ENCODE assay signal across 17 mouse cellular contexts in genomic region chr12:111516826-111517225, GRCm38 (mm10). TPM values are rescaled to one million over a fixed set of nuclear protein-coding genes. Genes with fewer than 3 reads are reported as not detected.
DNase-seq lines count a peak whose midpoint lies in the region; ATAC-seq lines count a peak whose summit lies in the region.
"Had no signal": no experiment of that assay in that cellular context is flagged by ENCODE, and none has a peak within 500 bp of the region (broad histone marks: within the 10 kb centered on the region; RNA-seq: fewer than 3 reads in every experiment).

No protein-coding gene starts in this region.

- peak; percentile 19; the same call in 1 of the 2 replicates for ATAC-seq in kidney, embryonic 15.5 days (replicated peaks; ENCODE audit: low FRiP score)
- ATAC-seq in inflammation-experienced regulatory T-cells, adult 6 months: peak; percentile 90
- no peak for ATAC-seq in hindbrain, embryonic 13.5 days (ENCODE audit: low FRiP score)
- ATAC-seq: forebrain, embryonic 15.5 days had no signal

- no peak overlapping the region for H3K4me3 ChIP-seq in kidney, embryonic 15.5 days (replicated peaks)
- no peak overlapping the region for H3K4me3 ChIP-seq in hindbrain, embryonic 13.5 days
- H3K4me3 ChIP-seq: forebrain, embryonic 15.5 days; limb, embryonic 15.5 days; midbrain, embryonic 12.5 days; neural tube, embryonic 12.5 days had no signal

- H3K4me1 ChIP-seq in kidney, embryonic 15.5 days: peaks cover 11% of the 10 kb centered on the region; the same call in 1 of the 2 replicates
- 0 out of 2 replicates have a peak, but pooled peaks cover 4% of the 10 kb centered on the region for H3K4me1 ChIP-seq in hindbrain, embryonic 13.5 days (replicated peaks)
- H3K4me1 ChIP-seq: forebrain, embryonic 15.5 days; limb, embryonic 15.5 days; midbrain, embryonic 12.5 days; neural tube, embryonic 12.5 days had no signal

- H3K27ac ChIP-seq in kidney, embryonic 15.5 days: no peak overlapping the region
- H3K27ac ChIP-seq in hindbrain, embryonic 13.5 days: no peak overlapping the region
- H3K27ac ChIP-seq: forebrain, embryonic 15.5 days; limb, embryonic 15.5 days; midbrain, embryonic 12.5 days; neural tube, embryonic 12.5 days had no signal

- WGBS in kidney, embryonic 15.5 days: 79% methylated on average over 6 of the region's 6 CpGs
- WGBS in hindbrain, embryonic 13.5 days: 91% methylated on average over 6 of the region's 6 CpGs

- H3K9ac ChIP-seq in kidney, embryonic 15.5 days: no peak overlapping the region
- no peak overlapping the region for H3K9ac ChIP-seq in hindbrain, embryonic 13.5 days
- H3K9ac ChIP-seq: forebrain, embryonic 15.5 days; limb, embryonic 15.5 days; midbrain, embryonic 12.5 days; neural tube, embryonic 12.5 days had no signal

- DNase-seq in kidney, adult 9 months: no peak
- peak; percentile 85 for DNase-seq in MEL-GATA-1-ER (ENCODE audit: extremely low read depth, low read depth)
- DNase-seq in naive thymus-derived CD4-positive, alpha-beta T cell, adult 2 months (ENCODE audit: low read depth): peak; percentile 9
- DNase-seq in cerebellum, adult 18-20 months: no peak
- DNase-seq in urinary bladder, postnatal 25 days (ENCODE audit: low spot score): no peak
- DNase-seq: embryo, embryonic 11 days; gastrocnemius, postnatal 36 days; heart, postnatal 10 days; kidney, adult 2 months; right cerebral cortex, postnatal 14 days had no signal

- no peaks in the 10 kb centered on the region for H3K9me3 ChIP-seq in kidney, embryonic 15.5 days (replicated peaks)
- H3K9me3 ChIP-seq in hindbrain, embryonic 13.5 days: peaks cover under 1% of the 10 kb centered on the region; the same call in 1 of the 2 replicates
- H3K9me3 ChIP-seq: limb, embryonic 15.5 days had no signal

- no peak overlapping the region for H3K4me2 ChIP-seq in kidney, embryonic 15.5 days
- no peak overlapping the region for H3K4me2 ChIP-seq in hindbrain, embryonic 13.5 days
- H3K4me2 ChIP-seq: forebrain, embryonic 15.5 days; limb, embryonic 15.5 days; midbrain, embryonic 12.5 days; neural tube, embryonic 12.5 days had no signal

- H3K27me3 ChIP-seq in kidney, embryonic 15.5 days: no peaks in the 10 kb centered on the region
- H3K27me3 ChIP-seq in hindbrain, embryonic 13.5 days: no peaks in the 10 kb centered on the region
- H3K27me3 ChIP-seq: forebrain, embryonic 15.5 days; limb, embryonic 15.5 days; midbrain, embryonic 12.5 days; neural tube, embryonic 12.5 days had no signal

- H3K36me3 ChIP-seq in kidney, embryonic 15.5 days: no peaks in the 10 kb centered on the region
- no peaks in the 10 kb centered on the region for H3K36me3 ChIP-seq in hindbrain, embryonic 13.5 days
- H3K36me3 ChIP-seq: forebrain, embryonic 15.5 days; limb, embryonic 15.5 days; midbrain, embryonic 12.5 days; neural tube, embryonic 12.5 days had no signal

RNA-seq across cellular contexts. Expression of gene Eif5, which starts 21.0 kb away (rescaled TPM):
- 577 and 624 TPM in 2 replicates for polyA plus RNA-seq in kidney, embryonic 15.5 days (2015; fragmentation: Nextera tagmentation; extraction: Ambion mirVana)
- polyA plus RNA-seq in inflammation-experienced regulatory T-cells, adult 6 months (2017; shearing (Covaris generic)): 100 to 1,000 TPM in 2 of 3 experiments, 10 to 100 TPM in 1; 80.7 to 196 (median 189) TPM
- polyA plus RNA-seq in hindbrain, embryonic 13.5 days (2015; fragmentation: Nextera tagmentation; extraction: Ambion mirVana): 630 TPM in 2 replicates

RNA-seq across cellular contexts. Expression of gene Gm266, which starts 31.2 kb away (rescaled TPM):
- 91.7 and 93.3 TPM in 2 replicates for polyA plus RNA-seq in kidney, embryonic 15.5 days (2015; fragmentation: Nextera tagmentation; extraction: Ambion mirVana)
- polyA plus RNA-seq in inflammation-experienced regulatory T-cells, adult 6 months (2017; shearing (Covaris generic)): not detected
- polyA plus RNA-seq in hindbrain, embryonic 13.5 days (2015; fragmentation: Nextera tagmentation; extraction: Ambion mirVana): 1.7 and 2.0 TPM in 2 replicates

RNA-seq across cellular contexts. Expression of gene Mark3, which starts 57.5 kb away (rescaled TPM):
- polyA plus RNA-seq in kidney, embryonic 15.5 days (2015; fragmentation: Nextera tagmentation; extraction: Ambion mirVana): 39.7 and 50.3 TPM in 2 replicates
- polyA plus RNA-seq in inflammation-experienced regulatory T-cells, adult 6 months (2017; shearing (Covaris generic)): 10 to 100 TPM; 16.4 to 45.8 (median 41.1) TPM
- 50.6 and 50.9 TPM in 2 replicates for polyA plus RNA-seq in hindbrain, embryonic 13.5 days (2015; fragmentation: Nextera tagmentation; extraction: Ambion mirVana)

Comparison
In these comparisons a context has a peak if more than half of its experiments do, and no peak if none do; other contexts are left out.
1. DNase-seq: peak in MEL-GATA-1-ER (single experiment) and naive thymus-derived CD4-positive, alpha-beta T cell, adult 2 months (single experiment); none in kidney, adult 9 months (single experiment), cerebellum, adult 18-20 months (0 of 2) and urinary bladder, postnatal 25 days (single experiment).
2. RNA of gene Gm266, which starts 31.2 kb away (polyA plus RNA-seq): 91.7 to 93.3 TPM in kidney, embryonic 15.5 days; 1.7 to 2.0 TPM in hindbrain, embryonic 13.5 days and not detected in inflammation-experienced regulatory T-cells, adult 6 months; every median in the first group is over 10 times any median in the second.